Mouse (Mus musculus) ES-E14 (cell line): ENCODE data around the gene Serpinb1a. TPM values are rescaled to one million over a fixed set of nuclear protein-coding genes. Genes with fewer than 3 reads are reported as not detected.
"Not testable (repeated sequence)": the region's sequence is repeated elsewhere in the genome, so short reads cannot be mapped to it uniquely, and the experiment has no call there.

Experiments
- DNase-seq: peaks from one replicate; pipeline ENCODE4 v3.0.0-alpha.2; 2013; ENCODE audit warnings: low read depth, low spot score
- H3K27ac ChIP-seq: 2 replicates; pipeline ENCODE4 v1.5.1; 2012; ENCODE audit warnings: low read depth, mild to moderate bottlenecking, low read length, moderate library complexity, mixed read lengths; ENCODE audit not compliant: poor library complexity, insufficient read depth, severe bottlenecking
- H3K36me3 ChIP-seq: 2 replicates; pipeline ENCODE4 v1.6.1; 2012; ENCODE audit warnings: mild to moderate bottlenecking, low read length, moderate library complexity, mixed read lengths; ENCODE audit not compliant: control insufficient read depth, poor library complexity, insufficient read depth, severe bottlenecking
- H3K4me1 ChIP-seq, 2 experiments: fragments of 150-350 bp in 1 of 2; sonication (generic) in 1 of 2; 2 replicates each; pipeline ENCODE4 v1.6.1; 2012; ENCODE audit warnings: low read length in 2 of 2, mild to moderate bottlenecking in 1 of 2, mixed read lengths in 1 of 2; ENCODE audit not compliant: control insufficient read depth in 2 of 2, insufficient read depth in 2 of 2, poor library complexity in 1 of 2
- H3K4me3 ChIP-seq, 2 experiments: fragments of 150-350 bp in 1 of 2; sonication (generic) in 1 of 2; 2 replicates each; pipeline ENCODE4 v1.5.1; 2012; ENCODE audit warnings: low read length in 2 of 2, low read depth in 1 of 2, mild to moderate bottlenecking in 1 of 2, mixed read lengths in 1 of 2; ENCODE audit not compliant: insufficient read depth in 1 of 2, poor library complexity in 1 of 2, severe bottlenecking in 1 of 2
- H3K9ac ChIP-seq: 2 replicates; pipeline ENCODE4 v1.6.1; 2012; ENCODE audit warnings: low read depth, mild to moderate bottlenecking, low read length, mixed read lengths; ENCODE audit not compliant: poor library complexity, insufficient read depth, severe bottlenecking
- H3K9me3 ChIP-seq: fragments of 150-350 bp; sonication (generic); 2 replicates; pipeline ENCODE4 v1.6.1; 2012; ENCODE audit warnings: low read depth, mild to moderate bottlenecking, low read length; ENCODE audit not compliant: control insufficient read depth, insufficient read depth
- CHD2 ChIP-seq: IDR thresholded peaks from 2 replicates; pipeline ENCODE4 v1.6.1; 2014; ENCODE audit warnings: mild to moderate bottlenecking, low read depth, low read length, inconsistent platforms
- HCFC1 ChIP-seq: IDR thresholded peaks from 2 replicates; pipeline ENCODE4 v1.6.1; 2012; ENCODE audit warnings: low read length, inconsistent platforms, borderline replicate concordance; ENCODE audit not compliant: insufficient read depth
- MAFK ChIP-seq: IDR thresholded peaks from 2 replicates; pipeline ENCODE4 v1.6.1; 2014; ENCODE audit warnings: mild to moderate bottlenecking, low read depth, low read length, inconsistent platforms; ENCODE audit not compliant: insufficient read depth
- ZC3H11A ChIP-seq: IDR thresholded peaks from 2 replicates; pipeline ENCODE4 v1.6.1; 2012; ENCODE audit warnings: low read depth, mild to moderate bottlenecking, inconsistent platforms, low read length, borderline replicate concordance
- ZNF384 ChIP-seq: IDR thresholded peaks from 2 replicates; pipeline ENCODE4 v1.6.1; 2012; ENCODE audit warnings: low read depth, low read length, inconsistent platforms
- in situ Hi-C, 2 experiments: fragments of 600-800 bp; cut with MboI; formaldehyde crosslinking; loops; one replicate each; pipeline ENCODE4 v1.15.1; 2025; ENCODE audit warnings: low sequenced_read_pairs in 2 of 2, inconsistent platforms in 1 of 2; ENCODE audit not compliant: unreplicated experiment in 2 of 2
- total RNA-seq: library from RNA; depleted of rRNA; stranded (reverse); fragments of 300-350 nt; gene quantifications from 2 replicates; pipeline ENCODE4 v1.2.3, GENCODE M21; 2012; rRNA removed

The Serpinb1a gene
- 2.2 and 2.3 TPM in 2 replicates for total RNA-seq

- DNase-seq = no peak
These were observed at the start of gene Serpinb1a for GRCm38 (mm10) chr13:32850668-32851404. Gene Serpinb1a, minus strand, starts transcription at chr13:32851185.

GRCm38 (mm10) chr13:32900639-32901038, 49.7 kb upstream of the Serpinb1a start:
- Histone ChIP-seq H3K4me3 (no peak overlapping the region), H3K9ac (no peak overlapping the region), H3K27ac (no peak overlapping the region), H3K36me3 (no peaks in the 10 kb centered on the region), H3K9me3 (no peaks in the 10 kb centered on the region), H3K4me1 (no peaks in the 10 kb centered on the region)
- in situ Hi-C loops = loop anchor here in 1 of 2 experiments (10.0 kb wide), 1 partner anchor 174 kb away; the partner anchor contains the start of gene Serpinb1b
- TF ChIP-seq ZC3H11A (no peak), HCFC1 (no peak)
- DNase-seq = peak; percentile 34

More at GRCm38 (mm10) chr13:32850668-32851404, at the start of gene Serpinb1a:
- Histone ChIP-seq H3K27ac (no peak within 1 kb of the TSS), H3K4me1 (peaks cover 2 to 3% of the 10 kb centered on the region in 2 experiments; a peak in 1 of 4 replicates), H3K4me3 (no peak within 1 kb of the TSS), H3K9ac (no peak within 1 kb of the TSS), H3K9me3 (no peaks in the 10 kb centered on the region), H3K36me3 (no peaks in the 10 kb centered on the region)
- no peak for TF ChIP-seq ZC3H11A
- in situ Hi-C loops = no loop called here

GRCm38 (mm10) chr13:32899114-32899513, 48.1 kb upstream of the Serpinb1a start:
- DNase-seq, H3K9me3 ChIP-seq, in situ Hi-C loops, H3K36me3 ChIP-seq, H3K4me3 ChIP-seq, H3K4me1 ChIP-seq, H3K27ac ChIP-seq, H3K9ac ChIP-seq: not testable (repeated sequence)

- in situ Hi-C loops = no loop called here
- no peaks in the 10 kb centered on the region for H3K36me3 ChIP-seq
- H3K4me3 ChIP-seq = no peak within 1 kb of the TSS
- H3K9me3 ChIP-seq = no peaks in the 10 kb centered on the region
- H3K27ac ChIP-seq = no peak within 1 kb of the TSS
- H3K4me1 ChIP-seq = no peaks in the 10 kb centered on the region
- DNase-seq = no peak
- TF ChIP-seq CHD2 = no peak
- TF ChIP-seq HCFC1 = no peak
- no peak for TF ChIP-seq ZC3H11A
- TF ChIP-seq MAFK = no peak
- no peak for TF ChIP-seq ZNF384
- H3K9ac ChIP-seq = no peak within 1 kb of the TSS
These were observed 47.1 kb upstream of the Serpinb1a start, which contains the start of gene Serpinb1c for GRCm38 (mm10) chr13:32898111-32898510. Gene Serpinb1c, minus strand, starts transcription at chr13:32898211.

- no peak for TF ChIP-seq HCFC1
- no peak for TF ChIP-seq ZNF384
- no peak for TF ChIP-seq ZC3H11A
- TF ChIP-seq MAFK = no peak
- TF ChIP-seq CHD2 = no peak
- H3K27ac ChIP-seq = no peak overlapping the region
- H3K9ac ChIP-seq = no peak overlapping the region
- H3K36me3 ChIP-seq = no peaks in the 10 kb centered on the region
- no peak for DNase-seq
- H3K4me3 ChIP-seq = no peak overlapping the region
- H3K9me3 ChIP-seq = no peaks in the 10 kb centered on the region
- in situ Hi-C loops = no loop called here
- no peaks in the 10 kb centered on the region for H3K4me1 ChIP-seq
These were observed 45.9 kb upstream of the Serpinb1a start for GRCm38 (mm10) chr13:32896931-32897330.
